Mouse (Mus musculus) urinary bladder, postnatal 0 days (tissue): ENCODE results near the gene 3110009E18Rik. TPM values are rescaled to one million over a fixed set of nuclear protein-coding genes. Genes with fewer than 3 reads are reported as not detected.

Source experiments
- polyA plus RNA-seq: library from polyadenylated mRNA; unstranded; fragments of >200 nt; fragmentation: Nextera tagmentation; extraction: Ambion mirVana; gene quantifications from 2 replicates; pipeline ENCODE4 v1.2.1, GENCODE M21; 2015

The 3110009E18Rik gene
- polyA plus RNA-seq, result 11.7 and 13.3 TPM in 2 replicates

GRCm38 (mm10) chr1:120120969-120121811 is at the start of gene 3110009E18Rik, which contains the start of gene Dbi:
Gene 3110009E18Rik (plus strand): TSS chr1:120121187.
Gene Dbi (minus strand): TSS chr1:120121078.

DNA sequence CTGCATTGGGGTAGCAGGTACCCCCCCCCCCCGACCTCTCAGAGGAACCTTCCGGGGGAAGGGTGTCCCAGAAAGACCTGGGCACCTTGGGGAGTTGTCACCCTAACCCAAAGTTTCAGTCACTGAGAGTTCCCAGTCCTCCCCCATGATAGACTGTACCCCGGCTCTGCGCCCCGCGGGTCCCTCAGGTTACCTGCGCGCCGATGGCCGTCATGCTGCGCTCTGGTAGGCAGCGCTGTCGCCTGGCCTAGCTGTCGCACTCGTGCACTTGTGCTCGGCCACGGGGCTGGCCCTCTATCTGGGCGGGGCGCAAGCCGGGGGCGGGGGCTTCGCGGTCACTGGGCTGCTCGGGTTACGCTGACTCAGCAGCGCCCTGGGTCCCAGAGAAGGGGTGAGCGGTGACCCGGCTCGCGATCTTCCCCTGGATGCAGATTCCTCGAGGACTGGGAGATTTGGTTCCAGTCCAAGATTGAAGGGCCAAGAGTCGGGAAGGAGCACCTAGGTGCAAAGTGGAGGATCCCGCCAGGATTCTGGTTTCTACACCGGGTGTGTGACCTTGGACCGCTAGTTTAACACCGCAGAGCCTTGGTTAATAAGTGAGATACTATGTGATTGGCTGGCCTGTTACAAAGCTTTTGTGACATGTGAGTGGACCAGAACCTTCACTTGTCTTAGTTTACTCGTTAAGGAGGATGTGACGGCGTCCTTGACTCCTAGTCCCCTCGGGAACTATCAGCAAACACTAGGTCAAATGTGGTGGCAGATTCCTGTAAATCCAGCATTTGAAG is 47.3 kb upstream of the 3110009E18Rik start, which contains the start of gene Tmem37:
TSS of gene Tmem37 (minus strand) at position 556 of the 788 bp plus-strand sequence.

Other genes with a start within 250 kb of the 3110009E18Rik start
- 2.4 and 2.8 TPM in 2 replicates for gene Tmem177, start 208.0 kb upstream of the 3110009E18Rik start, polyA plus RNA-seq
- not detected in 2 replicates for gene Cfap221, start 124.0 kb upstream of the 3110009E18Rik start, polyA plus RNA-seq
- gene Sctr, start 114.3 kb upstream of the 3110009E18Rik start, polyA plus RNA-seq, result 0.07 TPM in 1 of 2 replicates, not detected in the other
- 8.6 and 21.5 TPM in 2 replicates for gene Tmem37, start 47.1 kb upstream of the 3110009E18Rik start, polyA plus RNA-seq
- 555 and 599 TPM in 2 replicates for gene Dbi, start 109 bp upstream of the 3110009E18Rik start, polyA plus RNA-seq
- 8.0 and 10.4 TPM in 2 replicates for gene Steap3, start 151.5 kb downstream of the 3110009E18Rik start, polyA plus RNA-seq
- not detected in 2 replicates for gene C1ql2, start 219.4 kb downstream of the 3110009E18Rik start, polyA plus RNA-seq